Mouse (Mus musculus): ENCODE measurements around the gene Tdp2. TPM values are rescaled to one million over a fixed set of nuclear protein-coding genes. Genes with fewer than 3 reads are reported as not detected.
"Not testable (repeated sequence)": the region's sequence is repeated elsewhere in the genome, so short reads cannot be mapped to it uniquely, and the experiment has no call there.

Tdp2 gene
- total RNA-seq, 2 experiments from 2014 or later, result 20.9 to 23.7 TPM

GRCm38 (mm10) chr13:24825587-24825986 is 5.9 kb upstream of the Tdp2 start:
- no peak for DNase-seq

DNA sequence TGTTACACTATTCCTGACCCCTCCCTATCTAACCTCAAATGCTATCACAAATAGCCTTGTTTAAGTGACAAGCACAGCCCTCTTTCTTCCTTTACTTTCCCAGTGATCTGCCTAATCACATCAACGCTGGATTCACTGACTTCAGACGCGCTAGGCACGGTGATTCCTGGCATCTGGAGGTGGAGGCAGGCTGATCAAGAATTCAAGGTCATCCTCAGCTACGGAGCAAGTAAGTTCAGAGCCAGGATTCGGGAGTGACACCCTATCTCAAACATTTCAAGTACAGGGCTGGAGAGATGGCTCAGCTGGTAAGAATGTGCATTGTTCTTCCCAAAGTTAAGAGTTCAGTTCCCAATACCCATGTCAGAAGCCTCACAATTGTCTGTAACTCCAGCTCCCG is 5.4 kb upstream of the Tdp2 start:
- no peak for DNase-seq

- DNase-seq, result no peak
Measured at GRCm38 (mm10) chr13:24830756-24831352, 625 bp upstream of the Tdp2 start.

DNA sequence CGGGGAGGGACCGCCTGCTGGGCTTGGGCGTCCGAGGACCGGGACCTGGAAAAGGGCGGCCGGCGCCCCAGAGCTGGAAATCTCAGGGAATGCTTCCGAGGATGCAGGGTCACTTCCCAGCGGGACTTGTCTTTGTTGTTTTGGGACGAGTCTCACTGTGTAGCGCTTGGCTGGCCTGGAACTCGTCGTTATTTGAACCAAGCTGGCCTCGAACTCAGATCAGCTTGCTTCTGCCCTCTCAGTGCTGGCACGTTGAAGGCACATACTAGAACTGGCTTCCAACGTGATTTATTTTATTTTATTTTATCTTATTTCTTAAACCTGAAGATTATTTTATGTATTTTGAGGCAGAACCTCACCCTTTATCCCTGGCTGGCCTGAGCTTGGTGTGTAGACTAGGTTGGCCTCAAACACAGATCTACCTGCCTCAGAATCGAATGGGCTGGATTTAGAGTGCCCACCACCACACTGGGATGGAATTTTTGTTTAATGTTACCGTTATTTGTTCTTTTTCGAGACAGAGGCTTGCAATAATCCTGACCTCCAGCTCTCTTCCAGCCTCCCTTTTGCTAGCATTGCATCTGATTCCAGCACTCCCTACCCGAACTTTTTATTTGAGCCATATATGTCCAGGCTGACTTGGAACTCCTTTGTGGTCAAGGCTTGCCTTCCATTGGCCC is 792 bp downstream of the Tdp2 start:
- DNase-seq, result no peak

GRCm38 (mm10) chr13:24832811-24833155 is 1.3 kb downstream of the Tdp2 start:
- no peak for DNase-seq

DNA sequence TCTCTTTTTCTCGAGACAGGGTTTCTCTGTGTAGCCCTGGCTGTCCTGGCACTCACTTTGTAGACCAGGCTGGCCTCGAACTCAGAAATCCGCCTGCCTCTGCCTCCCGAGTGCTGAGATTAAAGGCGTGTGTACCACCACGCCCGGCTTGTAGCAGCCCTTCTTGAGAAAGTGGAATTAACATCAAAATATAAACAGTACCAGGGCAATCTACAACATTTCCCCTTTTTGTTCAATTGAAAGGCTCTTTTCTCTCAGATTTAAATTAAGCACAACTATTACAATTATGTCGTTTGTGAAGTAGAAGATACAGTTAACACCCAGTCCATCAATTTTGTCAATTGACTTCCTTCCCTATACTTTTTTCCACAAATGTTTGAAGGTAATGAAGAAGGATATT is 6.3 kb downstream of the Tdp2 start:
- DNase-seq, result not testable (repeated sequence)

DNA sequence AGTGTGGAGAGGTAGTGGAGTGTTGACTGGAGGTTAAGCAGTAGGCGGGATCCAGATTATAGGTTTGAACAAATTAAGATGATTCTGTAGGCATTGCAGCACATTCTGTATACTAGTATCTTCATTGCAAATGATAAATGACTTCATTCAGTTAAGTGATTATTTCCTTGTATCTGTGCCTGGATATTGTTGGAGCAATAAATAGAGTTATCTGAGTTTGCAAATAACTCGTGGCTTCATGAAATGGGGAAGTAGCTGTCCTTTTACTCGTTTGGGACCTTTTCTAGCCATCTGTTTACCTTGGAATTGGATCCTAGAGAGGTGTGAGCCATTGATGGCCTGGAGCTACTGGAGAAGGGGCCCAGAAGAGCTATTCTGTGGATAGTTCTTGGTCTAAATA is 8.4 kb downstream of the Tdp2 start:
- DNase-seq, result no peak

DNA sequence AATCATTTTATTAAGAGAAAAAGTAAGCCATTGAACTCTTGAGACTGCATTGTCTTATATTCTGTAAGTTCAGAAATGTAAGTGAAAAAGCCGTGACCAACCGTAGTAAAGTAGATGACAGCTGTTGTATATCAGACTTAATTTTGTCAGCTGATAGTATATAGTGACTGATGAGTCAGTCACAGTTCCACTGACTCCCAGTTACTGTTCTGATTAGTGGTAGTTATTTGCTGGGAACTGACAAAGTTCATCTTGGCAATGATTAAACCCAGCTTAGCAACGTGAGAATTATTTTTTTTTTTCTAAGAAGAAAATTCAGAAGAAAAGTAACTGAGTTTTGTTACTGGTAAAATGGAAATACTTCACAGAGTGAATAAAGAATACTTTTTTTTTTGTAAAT is 10.2 kb downstream of the Tdp2 start:
- no peak for DNase-seq

- peak; percentile 72 to 75 for DNase-seq
Measured at GRCm38 (mm10) chr13:24844983-24845955, 13.8 kb downstream of the Tdp2 start, which contains the start of gene D130043K22Rik. Gene D130043K22Rik (plus strand): TSS chr13:24845135.

GRCm38 (mm10) chr13:24849318-24849717 is 17.8 kb downstream of the Tdp2 start:
- no peak for DNase-seq

- DNase-seq, result no peak
Measured at GRCm38 (mm10) chr13:24851989-24852388, 20.5 kb downstream of the Tdp2 start.

DNA sequence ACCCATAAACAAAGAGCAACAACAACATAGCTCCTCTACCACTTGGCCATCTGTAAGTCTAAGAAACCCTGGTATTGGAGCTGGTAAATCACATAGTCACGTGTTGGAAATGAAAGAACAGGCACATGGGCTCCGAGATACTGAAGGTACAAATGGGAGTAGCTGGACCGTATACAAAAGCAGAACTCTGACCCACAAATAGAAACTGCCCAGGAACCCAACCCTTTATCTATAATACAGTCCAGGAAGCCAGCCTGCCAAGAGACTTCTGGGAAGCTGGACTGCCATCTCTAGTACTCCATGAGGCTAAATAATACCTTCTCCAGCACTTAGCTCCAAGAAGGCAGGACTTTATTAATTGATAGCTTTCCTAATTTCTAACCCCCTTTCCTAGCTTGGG is 21.1 kb downstream of the Tdp2 start:
- no peak for DNase-seq

DNA sequence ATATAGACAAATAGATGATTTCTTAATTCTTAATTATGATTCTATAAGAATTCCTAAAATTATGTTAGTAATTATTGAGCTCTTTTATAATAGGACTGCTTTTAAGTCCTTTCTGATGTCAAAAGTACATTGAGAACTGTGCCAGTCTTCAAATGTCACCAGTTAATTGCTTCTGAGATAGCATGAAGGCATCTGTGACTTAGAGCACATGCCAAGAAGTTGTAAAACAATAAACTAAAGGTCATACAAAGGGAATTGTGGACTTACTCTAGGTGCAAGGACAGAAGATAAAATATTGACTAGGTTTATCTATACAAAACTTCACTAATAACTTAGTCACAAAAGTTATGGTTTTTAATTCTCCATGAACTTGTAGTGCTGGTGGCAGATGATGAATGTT is 27.6 kb downstream of the Tdp2 start:
- DNase-seq, result no peak

DNA sequence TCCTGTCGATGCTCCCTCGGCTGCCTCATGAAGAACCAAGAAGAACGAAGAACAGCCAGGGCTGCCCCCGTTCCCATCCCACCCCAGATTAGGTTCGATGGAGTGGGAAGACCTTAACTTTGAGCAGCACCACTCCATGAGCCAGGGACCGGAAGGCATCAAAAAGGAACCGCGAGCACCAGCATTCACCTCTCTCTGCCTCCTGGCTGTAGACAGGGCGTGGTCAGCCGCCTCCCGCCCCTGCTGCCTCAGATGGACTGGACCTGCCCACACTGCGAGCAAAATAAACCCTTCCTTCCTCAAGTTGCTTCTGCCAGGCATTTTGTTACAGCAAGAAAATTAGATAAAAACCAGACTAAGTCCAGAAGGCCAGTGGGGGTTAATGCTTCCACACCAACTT is 29.6 kb downstream of the Tdp2 start:
- no peak for DNase-seq

DNA sequence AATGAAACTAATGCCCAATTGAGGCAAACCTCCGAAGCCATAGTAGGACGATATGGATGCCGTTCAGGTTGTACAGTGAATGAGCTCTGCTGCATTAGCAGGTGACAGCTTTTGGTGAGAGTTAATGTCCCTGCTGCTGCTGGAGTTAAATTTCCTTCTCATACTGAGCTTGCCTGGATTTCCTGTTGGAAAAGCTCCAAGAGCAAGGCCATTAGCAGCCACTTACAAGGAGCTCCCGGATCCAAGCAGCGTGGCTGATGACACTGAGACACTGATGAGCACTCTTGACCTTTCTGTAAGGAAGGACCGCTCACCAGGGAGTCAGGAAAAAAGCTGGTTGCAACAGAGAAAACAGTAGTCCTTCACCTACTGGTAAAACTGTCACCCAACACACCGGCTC is 30.5 kb downstream of the Tdp2 start:
- DNase-seq, result no peak

GRCm38 (mm10) chr13:24862520-24862919 is 31.0 kb downstream of the Tdp2 start:
- DNase-seq, result peak; percentile 23 to 26

GRCm38 (mm10) chr13:24866430-24867402 is 35.2 kb downstream of the Tdp2 start:
- no peak for DNase-seq

GRCm38 (mm10) chr13:24867789-24868188 is 36.3 kb downstream of the Tdp2 start:
- no peak for DNase-seq

DNA sequence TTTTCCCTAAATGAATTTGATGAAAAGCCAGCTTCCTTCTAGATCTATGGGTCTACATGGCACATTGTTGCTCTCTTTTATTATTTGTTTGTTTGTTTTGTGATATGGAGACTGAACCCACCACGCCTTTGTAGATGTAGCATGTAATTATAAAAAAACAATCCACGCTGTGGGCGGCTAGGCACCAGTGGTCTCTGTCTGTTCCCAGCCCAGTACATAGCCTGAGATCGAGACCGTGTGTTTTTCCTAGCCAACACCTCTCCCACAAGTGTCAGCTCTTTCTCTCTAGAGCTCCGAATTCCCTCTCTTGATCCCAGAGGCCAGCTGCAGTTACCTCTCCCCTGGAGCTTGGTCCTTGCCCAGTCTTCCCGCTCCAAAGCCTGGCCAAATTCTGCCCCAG is 36.8 kb downstream of the Tdp2 start:
- no peak for DNase-seq

DNA sequence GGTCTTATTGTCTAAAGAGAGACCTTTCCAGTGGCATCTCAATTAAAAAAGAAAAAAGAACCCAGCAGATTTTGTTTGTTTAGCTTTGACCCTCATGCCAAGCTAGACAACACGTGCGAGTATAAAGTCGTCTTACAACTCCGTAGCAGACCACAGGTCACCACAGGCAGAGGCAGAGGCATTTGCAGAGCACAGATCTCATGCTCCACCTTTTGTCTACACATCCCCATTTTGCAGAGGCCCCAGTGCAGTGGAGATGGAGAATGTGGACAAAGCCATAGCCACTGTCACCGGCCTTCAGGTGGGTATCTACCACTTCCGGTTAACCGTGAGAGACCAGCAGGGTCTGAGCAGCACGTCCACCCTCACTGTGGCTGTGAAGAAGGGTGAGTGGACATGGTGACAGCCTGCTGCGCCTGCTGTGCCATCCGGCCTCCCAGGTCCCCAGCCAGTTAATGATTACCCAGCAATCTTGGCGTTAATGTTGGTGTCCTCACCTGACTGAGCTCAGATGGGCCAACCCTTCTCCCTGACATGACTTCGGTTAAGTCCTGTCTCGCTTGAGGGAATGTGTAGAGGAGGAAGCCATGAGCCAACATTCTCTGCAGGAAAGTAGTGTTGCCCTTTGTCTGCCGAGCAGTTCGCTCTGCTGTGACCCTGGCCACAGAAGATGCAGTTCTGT is 48.0 kb downstream of the Tdp2 start:
- no peak for DNase-seq

DNA sequence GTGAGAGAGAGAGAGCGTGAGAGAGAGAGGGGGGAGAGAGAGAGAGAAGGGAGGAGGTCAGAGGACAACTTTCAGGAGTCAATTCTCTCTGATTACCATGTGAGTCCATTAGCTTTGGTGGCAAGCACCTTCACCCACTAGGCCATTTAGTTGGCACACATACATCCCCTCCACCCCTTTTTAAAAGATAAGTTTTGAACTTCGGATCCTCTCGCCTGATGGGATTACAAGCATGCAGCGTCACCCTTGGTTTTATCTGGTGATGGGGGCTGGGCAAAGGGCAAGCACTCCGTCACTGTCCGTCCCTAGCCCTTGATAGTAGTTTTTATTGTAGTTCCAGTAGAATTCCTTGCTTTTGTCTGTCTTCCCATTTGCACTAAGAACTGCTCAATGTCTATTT is 48.7 kb downstream of the Tdp2 start:
- DNase-seq, result no peak

DNA sequence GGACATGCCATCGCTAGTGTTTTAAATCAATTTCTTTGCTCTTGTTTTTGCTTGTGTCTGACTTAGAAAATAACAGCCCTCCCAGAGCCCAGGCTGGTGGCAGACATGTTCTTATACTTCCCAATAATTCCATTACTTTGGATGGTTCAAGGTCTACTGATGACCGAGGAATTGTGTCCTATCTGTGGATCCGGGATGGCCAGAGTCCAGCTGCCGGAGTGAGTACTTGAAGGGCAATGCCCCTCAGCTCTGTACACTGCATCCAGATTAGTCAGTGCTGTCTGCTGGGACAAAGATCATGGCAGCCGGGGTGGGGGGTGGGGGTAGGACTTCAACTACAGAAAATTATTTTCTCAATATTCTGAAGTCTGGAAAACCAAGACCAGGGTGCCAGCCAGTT is 49.2 kb downstream of the Tdp2 start:
- no peak for DNase-seq
